Mouse (Mus musculus): ENCODE results near the gene Prpf8.

DNA sequence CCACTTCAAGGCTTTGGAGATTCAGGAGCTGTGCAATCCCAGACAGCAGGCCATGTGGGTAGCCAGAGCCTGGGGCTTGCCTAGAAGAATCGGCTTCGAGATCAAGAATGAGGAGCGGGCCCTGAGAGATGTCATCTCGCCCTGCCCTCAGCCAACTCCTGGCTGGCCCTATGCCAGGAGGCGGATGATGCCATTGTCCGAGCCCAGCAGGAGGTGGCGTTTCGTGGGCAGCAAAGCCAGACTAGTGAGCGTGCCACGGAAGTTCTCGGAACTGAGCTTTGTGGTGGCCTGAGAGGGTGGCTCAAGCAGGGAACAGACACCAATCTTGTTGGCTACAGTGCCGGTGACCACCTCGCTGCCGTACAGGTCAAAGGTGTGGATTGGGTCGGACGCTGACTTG, 45.0 kb upstream of the Prpf8 start:
- TF ChIP-seq CTCF (IDR thresholded peaks at IDR 0.05; ENCODE audit: borderline replicate concordance, insufficient read depth, low read depth, low read length) (no peak), POLR2A (IDR thresholded peaks at IDR 0.05; ENCODE audit: borderline replicate concordance, insufficient read depth, low read length) (no peak)
